ENCODE assay signal across 27 mouse cellular contexts in genomic region chr10:56148920-56149319, GRCm38 (mm10).
"Had no signal": no experiment of that assay in that cellular context is flagged by ENCODE, and none has a peak within 500 bp of the region (broad histone marks: within the 10 kb centered on the region; RNA-seq: fewer than 3 reads in every experiment).

No protein-coding gene starts in this region.

- H3K4me1 ChIP-seq: heart, embryonic 13.5 days; heart, embryonic 15.5 days; hindbrain, embryonic 13.5 days; hindbrain, embryonic 15.5 days; kidney, embryonic 15.5 days; limb, embryonic 13.5 days; limb, embryonic 15.5 days; liver, embryonic 12.5 days had no signal

- DNase-seq: gastrocnemius, postnatal 14 days; gastrocnemius, postnatal 36 days; heart, adult 11 months; heart, adult 2 months; heart, postnatal 14 days; heart, postnatal 36 days; kidney, adult 11 months; kidney, adult 2 months; kidney, adult 9 months; kidney, postnatal 14 days; kidney, postnatal 36 days; layer of hippocampus, adult 9-11 months; layer of hippocampus, postnatal 36 days; left cerebral cortex, postnatal 4 days had no signal

- H3K27ac ChIP-seq: heart, adult 2 months; heart, embryonic 13.5 days; heart, embryonic 15.5 days; hindbrain, embryonic 13.5 days; hindbrain, embryonic 15.5 days; hindbrain, postnatal 0 days; kidney, embryonic 15.5 days; kidney, postnatal 0 days; limb, embryonic 13.5 days; limb, embryonic 15.5 days; liver, embryonic 12.5 days; liver, embryonic 14.5 days had no signal

- ATAC-seq: hindbrain, postnatal 0 days; intestine, embryonic 16.5 days; liver, embryonic 12.5 days had no signal

- H3K36me3 ChIP-seq: heart, embryonic 15.5 days; hindbrain, embryonic 15.5 days; limb, embryonic 15.5 days; liver, embryonic 12.5 days had no signal

- H3K9ac ChIP-seq: heart, embryonic 13.5 days; heart, embryonic 15.5 days; hindbrain, embryonic 13.5 days; hindbrain, embryonic 15.5 days; kidney, embryonic 15.5 days; limb, embryonic 13.5 days; limb, embryonic 15.5 days; liver, embryonic 12.5 days; liver, embryonic 14.5 days had no signal

- H3K27me3 ChIP-seq: heart, embryonic 13.5 days; heart, embryonic 15.5 days; hindbrain, embryonic 13.5 days; hindbrain, embryonic 15.5 days; kidney, embryonic 15.5 days; limb, embryonic 13.5 days; limb, embryonic 15.5 days; liver, embryonic 12.5 days had no signal

- H3K4me3 ChIP-seq: heart, adult 2 months; heart, embryonic 13.5 days; heart, embryonic 15.5 days; hindbrain, embryonic 13.5 days; hindbrain, embryonic 15.5 days; kidney, embryonic 15.5 days; limb, embryonic 13.5 days; limb, embryonic 15.5 days; liver, embryonic 12.5 days had no signal

- H3K4me2 ChIP-seq: heart, embryonic 11.5 days; heart, embryonic 13.5 days; heart, embryonic 15.5 days; hindbrain, embryonic 13.5 days; hindbrain, embryonic 15.5 days; kidney, embryonic 15.5 days; limb, embryonic 13.5 days; limb, embryonic 15.5 days; liver, embryonic 12.5 days had no signal

- H3K9me3 ChIP-seq: heart, embryonic 13.5 days; heart, embryonic 15.5 days; hindbrain, embryonic 15.5 days; kidney, embryonic 15.5 days; limb, embryonic 13.5 days; limb, embryonic 15.5 days; liver, embryonic 12.5 days had no signal
